Mouse (Mus musculus): ENCODE results near the gene Fbxw4.

Gene Fbxw4

DNA sequence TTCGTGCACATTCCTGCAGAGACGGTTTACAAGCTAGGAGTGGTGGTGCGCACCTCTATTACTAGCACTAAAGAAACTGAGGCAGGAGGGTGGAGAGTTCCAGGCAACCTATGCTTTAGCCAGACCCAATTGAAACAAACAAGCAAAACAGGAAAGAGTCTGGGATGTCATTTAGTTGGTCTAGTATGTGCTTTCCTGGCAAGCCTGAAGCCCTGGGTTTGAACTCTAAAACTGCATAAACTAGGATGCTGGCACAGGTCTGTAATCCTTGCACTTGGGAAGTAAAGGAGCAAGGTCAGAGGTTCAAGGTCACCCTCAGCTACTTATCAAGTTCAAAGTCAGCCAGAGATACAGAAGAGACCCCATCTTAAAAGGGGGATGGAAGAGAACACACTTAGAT lies 118.1 kb downstream of the Fbxw4 start:
- no peak for DNase-seq (ENCODE audit: low read depth, low spot score)

DNA sequence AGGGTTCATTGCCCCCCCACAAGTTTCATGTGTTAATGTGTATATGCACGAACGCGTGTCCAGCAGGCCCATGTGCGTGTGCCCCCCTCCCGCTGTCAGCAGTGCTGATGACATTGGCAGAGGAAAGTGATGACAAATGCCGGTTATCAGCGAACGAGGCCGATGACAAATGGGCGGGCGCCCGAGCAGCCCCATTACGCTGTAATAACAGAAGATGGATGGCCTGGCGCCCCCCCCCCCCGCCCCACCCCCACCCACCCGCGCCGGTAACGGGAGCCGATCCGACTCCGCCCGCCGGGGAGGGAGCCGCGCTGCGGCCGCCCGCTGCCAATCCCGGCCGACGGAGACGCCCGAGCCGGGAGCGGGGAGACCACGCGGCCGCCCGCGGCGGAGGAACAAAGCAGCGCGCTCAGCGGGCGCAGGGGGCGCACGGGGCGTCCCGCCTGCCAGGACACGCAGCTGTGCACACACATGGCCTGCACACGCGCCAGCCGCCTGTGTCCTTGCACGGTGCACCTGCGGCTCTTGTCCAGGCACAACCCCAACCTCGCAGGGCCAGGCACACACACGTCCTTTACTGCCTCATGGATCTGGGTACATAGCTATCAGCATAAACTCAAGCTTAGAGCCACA lies 118.6 kb downstream of the Fbxw4 start:
- peak; percentile 45 for DNase-seq (ENCODE audit: low read depth, low spot score)

DNA sequence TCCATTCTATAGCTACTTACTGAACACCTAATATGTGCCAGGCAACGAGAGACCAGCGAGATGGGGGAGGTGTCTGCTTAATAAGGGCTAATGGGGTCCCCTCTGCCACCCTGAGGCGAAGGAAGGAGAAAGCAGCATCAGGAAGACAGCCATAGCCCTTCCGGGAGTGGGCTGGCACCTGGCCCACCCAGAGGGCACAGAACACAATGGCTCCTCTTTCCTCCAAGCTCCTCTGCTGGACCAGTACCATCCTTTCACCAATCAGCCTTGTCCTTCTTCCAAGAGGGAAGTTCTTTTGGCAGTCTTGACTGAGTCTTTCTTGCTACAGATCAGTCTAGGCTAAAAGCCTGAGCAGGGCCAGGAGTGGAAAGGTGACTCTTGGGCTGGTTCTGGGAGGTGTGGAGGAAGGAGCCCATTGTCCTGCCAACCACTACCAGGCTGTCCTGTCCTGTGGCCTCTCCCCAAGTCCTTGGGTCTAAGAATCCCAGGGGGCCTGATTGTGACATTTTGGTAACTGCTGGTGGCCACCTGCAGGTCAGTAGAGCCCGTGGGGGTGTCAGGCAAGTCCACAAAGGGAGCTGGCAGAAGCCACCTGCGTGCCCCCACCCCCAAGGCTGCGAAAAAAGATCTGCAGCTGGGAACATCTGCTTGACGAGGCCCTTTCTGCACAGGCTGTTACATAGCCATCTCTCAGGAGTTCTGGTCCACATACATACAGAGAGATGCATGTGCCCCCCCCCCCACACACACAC lies 119.3 kb downstream of the Fbxw4 start:
- DNase-seq (ENCODE audit: low read depth, low spot score), result no peak

DNA sequence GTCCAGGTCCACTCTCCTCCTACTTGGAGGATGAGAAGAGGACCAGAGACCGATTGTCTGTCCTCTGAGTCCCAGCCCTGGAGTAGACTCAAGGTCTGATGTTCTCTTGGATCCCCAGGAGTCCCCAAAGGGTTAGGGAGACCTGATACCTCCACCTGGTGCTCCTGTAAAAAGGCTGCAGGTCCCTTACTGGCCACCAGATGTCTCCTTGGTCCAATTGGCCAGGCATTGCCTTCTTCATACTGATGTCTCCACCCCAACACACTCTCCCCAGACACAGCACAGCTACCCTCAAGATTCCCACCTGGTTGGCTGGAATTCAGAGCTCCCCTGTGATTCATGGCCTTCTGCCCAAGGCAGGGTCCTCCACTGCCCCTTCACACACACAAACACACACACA lies 122.6 kb downstream of the Fbxw4 start:
- peak; percentile 80 for DNase-seq (ENCODE audit: low read depth, low spot score)

DNA sequence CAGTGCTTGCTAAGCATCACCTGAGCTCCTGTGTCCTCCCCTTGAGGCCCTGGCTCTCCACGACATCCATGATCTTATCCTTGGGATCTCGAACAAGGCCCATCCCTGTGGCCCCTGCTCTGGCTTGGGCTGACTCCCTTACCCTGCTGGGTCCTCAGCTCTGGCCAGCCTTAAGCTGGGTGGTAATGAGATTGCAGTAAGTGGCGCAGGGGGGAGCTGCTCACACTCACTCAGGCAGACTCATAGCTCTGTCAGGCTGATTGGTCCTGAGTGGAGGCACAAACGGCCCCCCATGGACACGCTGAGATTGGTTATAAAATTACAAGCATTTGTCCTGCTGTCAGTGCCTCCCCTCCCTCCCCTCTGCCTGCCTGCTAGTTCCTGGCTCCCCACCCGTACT lies 124.2 kb downstream of the Fbxw4 start:
- DNase-seq (ENCODE audit: low read depth, low spot score), result no peak

DNA sequence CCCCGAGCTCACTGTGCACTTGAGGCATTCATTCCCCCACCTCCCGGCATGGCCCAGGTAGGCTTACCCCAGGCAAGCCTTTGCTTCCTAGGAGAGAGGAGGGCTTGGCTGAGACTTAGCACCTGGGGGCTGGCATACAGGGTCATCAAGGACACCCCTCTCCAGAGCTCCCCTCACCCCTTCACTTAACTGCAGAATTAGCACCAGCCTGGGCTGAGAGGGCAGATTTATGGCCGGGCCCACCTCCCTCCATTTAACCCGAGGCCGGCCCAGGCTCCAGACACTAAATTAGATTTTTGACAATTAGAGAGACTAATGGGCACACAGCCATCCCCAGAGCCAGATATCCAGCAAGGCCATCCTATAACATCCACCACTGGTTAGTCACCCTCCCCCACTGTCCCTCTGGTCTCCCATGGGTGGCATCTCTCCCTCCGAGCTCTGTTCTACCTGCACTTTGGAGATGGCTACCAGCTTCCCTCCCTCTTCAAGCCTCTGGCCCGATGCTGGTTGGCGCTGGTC lies 124.8 kb downstream of the Fbxw4 start:
- no peak for DNase-seq (ENCODE audit: low read depth, low spot score)

DNA sequence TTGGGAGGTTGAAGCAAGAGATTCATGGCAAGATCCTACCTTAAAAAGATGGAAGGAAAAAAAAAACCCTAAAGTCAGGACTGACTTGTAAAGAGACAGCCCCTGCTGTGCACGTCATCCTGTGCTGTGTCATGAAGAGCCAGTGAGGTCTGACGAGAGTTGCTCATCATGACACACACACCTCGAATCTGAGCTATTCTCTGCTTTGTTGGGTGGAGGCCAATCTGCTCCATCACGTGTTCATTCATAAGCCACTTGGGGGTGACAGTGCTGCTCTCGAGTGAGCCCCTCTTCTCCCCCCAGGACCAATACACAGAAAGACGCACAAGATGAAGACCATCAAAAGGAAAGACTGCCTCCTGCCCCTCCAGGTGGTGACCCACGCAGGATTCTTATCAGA lies 126.5 kb downstream of the Fbxw4 start:
- no peak for DNase-seq (ENCODE audit: low read depth, low spot score)

DNA sequence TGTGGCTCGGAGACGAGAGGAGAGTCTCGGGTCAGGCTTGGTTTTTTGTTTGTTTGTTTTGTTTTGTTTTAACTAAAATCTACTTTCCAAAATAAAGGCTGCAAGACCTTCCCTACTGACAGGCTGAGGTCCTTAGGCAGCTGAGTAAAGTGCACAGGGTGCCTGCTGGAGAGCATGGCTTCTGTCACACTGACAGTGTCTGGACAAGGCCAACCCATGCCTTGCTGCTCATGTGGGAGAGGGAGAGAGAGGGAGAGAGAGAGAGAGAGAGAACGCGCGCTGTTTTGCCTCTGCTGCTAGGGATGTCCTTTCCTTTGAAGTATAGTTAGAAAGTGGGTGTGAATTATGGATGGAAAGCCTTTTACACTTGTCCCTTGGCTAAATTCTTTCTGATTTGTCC lies 128.6 kb downstream of the Fbxw4 start:
- no peak for DNase-seq (ENCODE audit: low read depth, low spot score)

DNA sequence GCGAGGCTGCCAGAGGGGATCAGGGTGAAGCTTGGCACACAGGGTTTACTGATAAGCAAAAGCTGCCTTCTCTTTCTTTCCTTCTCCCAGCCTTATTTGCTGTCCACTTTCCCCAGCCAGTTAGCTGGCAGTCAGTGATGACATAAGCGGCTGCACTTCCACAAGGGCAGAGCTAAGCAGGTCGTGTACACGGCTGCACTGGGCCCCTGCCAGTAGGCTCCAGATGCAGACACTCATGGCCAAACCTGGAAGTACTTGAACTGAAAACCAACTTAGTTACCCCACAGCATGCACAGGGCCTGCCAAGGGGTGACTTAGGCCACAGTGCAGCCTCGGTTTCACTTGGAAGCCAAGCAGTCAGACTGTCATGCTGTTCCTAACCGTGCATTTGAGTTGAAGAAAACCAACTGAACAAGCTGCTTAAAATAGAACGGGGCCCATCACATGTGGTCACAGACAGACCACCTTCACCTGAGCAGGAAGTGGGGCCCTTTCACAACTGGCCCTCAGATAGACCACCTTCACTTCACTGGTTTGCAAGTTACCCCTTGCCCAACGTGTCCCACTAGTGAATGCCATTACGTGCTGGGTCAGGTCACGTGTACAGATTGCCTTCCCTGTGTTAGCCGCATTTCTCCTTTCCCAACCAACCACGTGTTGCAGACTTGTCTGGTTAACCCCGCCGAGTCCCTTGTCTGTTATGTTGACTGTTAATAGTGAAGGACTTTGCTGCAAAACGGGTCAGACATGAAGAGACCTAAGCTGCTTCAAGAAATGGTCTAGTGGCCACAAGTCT lies 129.7 kb downstream of the Fbxw4 start:
- DNase-seq (ENCODE audit: low read depth, low spot score), result no peak

DNA sequence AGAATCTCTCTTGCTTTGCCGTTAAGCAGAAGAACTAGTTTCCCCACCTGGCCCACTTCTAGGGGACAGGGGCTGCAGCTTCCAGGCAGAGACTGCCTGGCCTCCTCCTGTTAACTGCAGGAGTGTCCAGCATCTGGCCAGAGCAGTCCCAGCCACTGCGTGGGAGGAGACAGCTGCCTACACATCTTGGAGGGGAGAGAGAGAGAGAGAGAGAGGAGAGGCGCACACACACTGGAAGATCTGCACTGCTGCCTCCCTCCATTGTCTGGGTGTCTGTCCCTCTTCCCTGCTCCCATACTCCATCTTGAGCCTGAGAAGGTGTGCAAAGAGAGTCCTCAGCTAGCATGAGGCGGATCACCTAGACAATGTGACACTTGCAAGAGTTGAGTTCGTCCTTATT lies 130.8 kb downstream of the Fbxw4 start:
- DNase-seq (ENCODE audit: low read depth, low spot score), result no peak

All from CD4-positive, CD25-positive, alpha-beta regulatory T cell, adult 2 months (primary cell).